Mouse (Mus musculus) stomach, postnatal 0 days (tissue): ENCODE measurements around the gene Dusp14. TPM values are rescaled to one million over a fixed set of nuclear protein-coding genes. Genes with fewer than 3 reads are reported as not detected.

ENCODE experiments used
- ATAC-seq: fragments of 200-750 bp; cut with Nextera tagmentation; 2 replicates; pipeline ENCODE4 v1.8.0; 2017; ENCODE audit not compliant: low FRiP score, low TSS enrichment
- DNase-seq: peaks from one replicate; pipeline ENCODE4 v3.0.0-alpha.2; 2016; ENCODE audit warnings: low spot score
- H3K27ac ChIP-seq: fragments of 300-500 bp; sonication (generic); replicated peaks from 2 replicates; pipeline ENCODE4 v1.5.1; 2014; ENCODE audit warnings: mild to moderate bottlenecking, control low read depth
- H3K27me3 ChIP-seq: fragments of 300-500 bp; sonication (generic); 2 replicates; pipeline ENCODE4 v1.6.1; 2014; ENCODE audit warnings: low read length; ENCODE audit not compliant: control insufficient read depth, insufficient read depth
- H3K36me3 ChIP-seq: fragments of 300-500 bp; sonication (generic); 2 replicates; pipeline ENCODE4 v1.6.1; 2014; ENCODE audit warnings: low read length, mixed read lengths; ENCODE audit not compliant: control insufficient read depth, insufficient read depth
- H3K4me1 ChIP-seq: fragments of 300-500 bp; sonication (generic); replicated peaks from 2 replicates; pipeline ENCODE4 v1.6.1; 2014; ENCODE audit warnings: antibody characterized with exemption; ENCODE audit not compliant: control insufficient read depth, insufficient read depth
- H3K4me2 ChIP-seq: fragments of 300-500 bp; sonication (generic); replicated peaks from 2 replicates; pipeline ENCODE4 v1.6.1; 2014; ENCODE audit warnings: low read depth, mild to moderate bottlenecking, control low read depth, moderate library complexity
- H3K4me3 ChIP-seq: fragments of 300-500 bp; sonication (generic); 2 replicates; pipeline ENCODE4 v1.5.1; 2014; ENCODE audit warnings: low read depth, low read length, control low read depth
- H3K9ac ChIP-seq: fragments of 300-500 bp; sonication (generic); 2 replicates; pipeline ENCODE4 v1.6.1; 2014; ENCODE audit warnings: mild to moderate bottlenecking, low read length, control low read depth, mixed read lengths
- H3K9me3 ChIP-seq: fragments of 300-500 bp; sonication (generic); 2 replicates; pipeline ENCODE4 v1.6.1; 2016; ENCODE audit warnings: low read length; ENCODE audit not compliant: control insufficient read depth
- CTCF ChIP-seq: IDR thresholded peaks from 2 replicates; pipeline ENCODE4 v1.5.1; 2016; ENCODE audit warnings: antibody characterized with exemption, low read depth, mild to moderate bottlenecking, moderate library complexity
- EP300 ChIP-seq: optimal IDR thresholded peaks from 2 replicates; pipeline ENCODE3; 2016; ENCODE audit warnings: antibody characterized with exemption
- WGBS: fragments of 180-500 bp; shearing (Covaris S2); extraction: QIAGEN DNeasy Blood & Tissue Kit; methylation state at CpG from one replicate; pipeline ENCODE4 v1.1.7; 2014; 5-methylcytosine and 5-hydroxymethylcytosine counted together
- polyA plus RNA-seq: library from polyadenylated mRNA; unstranded; fragments of >200 nt; fragmentation: Nextera tagmentation; extraction: Ambion mirVana; gene quantifications from 2 replicates; pipeline ENCODE4 v1.2.1, GENCODE M21; 2015

Dusp14 gene
- polyA plus RNA-seq, 1 experiment from 2014 or later, result 118 TPM

- H3K9ac ChIP-seq, result no peak overlapping the region
- no peaks in the 10 kb centered on the region for H3K4me1 ChIP-seq
- DNase-seq, result no peak
- no peaks in the 10 kb centered on the region for H3K27me3 ChIP-seq
- TF ChIP-seq CTCF, result no peak
- no peak for TF ChIP-seq EP300
- no peak overlapping the region for H3K4me2 ChIP-seq
- no peaks in the 10 kb centered on the region for H3K36me3 ChIP-seq
- ATAC-seq, result no peak
- H3K4me3 ChIP-seq, result no peak overlapping the region
- 60% methylated on average over 10 of the region's 10 CpGs for WGBS
- peak overlapping the region; percentile 40 for H3K27ac ChIP-seq
- no peaks in the 10 kb centered on the region; the same call in 1 of the 2 replicates for H3K9me3 ChIP-seq
Observed at GRCm38 (mm10) chr11:84053524-84054163, 15.4 kb downstream of the Dusp14 start.

- ATAC-seq, result no peak
- WGBS, result 79% methylated on average over 7 of the region's 7 CpGs
Observed at GRCm38 (mm10) chr11:84053055-84053454, 16.0 kb downstream of the Dusp14 start.

GRCm38 (mm10) chr11:84048411-84048810, 20.6 kb downstream of the Dusp14 start:
- no peaks in the 10 kb centered on the region for H3K36me3 ChIP-seq
- 77% methylated on average over 10 of the region's 10 CpGs for WGBS
- H3K9ac ChIP-seq, result no peak overlapping the region
- TF ChIP-seq EP300 (no peak), CTCF (no peak)
- no peak overlapping the region for H3K4me3 ChIP-seq
- H3K27me3 ChIP-seq, result no peaks in the 10 kb centered on the region
- no peaks in the 10 kb centered on the region for H3K9me3 ChIP-seq
- H3K4me2 ChIP-seq, result no peak overlapping the region
- DNase-seq, result no peak
- H3K4me1 ChIP-seq, result no peaks in the 10 kb centered on the region
- no peak overlapping the region for H3K27ac ChIP-seq
- ATAC-seq, result no peak

More at GRCm38 (mm10) chr11:84053055-84053454, 16.0 kb downstream of the Dusp14 start:
- Histone ChIP-seq H3K4me3 (no peak overlapping the region), H3K27ac (no peak overlapping the region; the same call in 1 of the 2 replicates), H3K27me3 (no peaks in the 10 kb centered on the region), H3K4me2 (no peak overlapping the region), H3K9ac (no peak overlapping the region), H3K9me3 (no peaks in the 10 kb centered on the region; the same call in 1 of the 2 replicates), H3K4me1 (no peaks in the 10 kb centered on the region), H3K36me3 (no peaks in the 10 kb centered on the region)
- no peak for TF ChIP-seq EP300
- TF ChIP-seq CTCF, result no peak
- no peak for DNase-seq

- Histone ChIP-seq H3K27ac (peak overlapping the region; percentile 45; the same call in 1 of the 2 replicates), H3K9me3 (no peaks in the 10 kb centered on the region), H3K27me3 (no peaks in the 10 kb centered on the region), H3K36me3 (no peaks in the 10 kb centered on the region), H3K9ac (no peak overlapping the region), H3K4me3 (no peak overlapping the region), H3K4me2 (no peak overlapping the region), H3K4me1 (no peaks in the 10 kb centered on the region)
- no peak for ATAC-seq
- peak; percentile 34 for DNase-seq
- WGBS, result 51% methylated on average over 4 of the region's 4 CpGs
- TF ChIP-seq CTCF, result no peak
- no peak for TF ChIP-seq EP300
Observed at GRCm38 (mm10) chr11:84047270-84047669, 21.8 kb downstream of the Dusp14 start.

GRCm38 (mm10) chr11:84044988-84045387, 24.1 kb downstream of the Dusp14 start:
- Histone ChIP-seq H3K4me1 (no peaks in the 10 kb centered on the region), H3K4me2 (no peak overlapping the region), H3K9ac (no peak overlapping the region), H3K27me3 (no peaks in the 10 kb centered on the region), H3K4me3 (no peak overlapping the region), H3K36me3 (no peaks in the 10 kb centered on the region), H3K27ac (no peak overlapping the region), H3K9me3 (no peaks in the 10 kb centered on the region)
- ATAC-seq (no peak), DNase-seq (no peak)
- TF ChIP-seq EP300 (no peak), CTCF (no peak)
- 32% methylated on average over 1 of the region's 1 CpGs for WGBS

- DNase-seq (no peak), ATAC-seq (peak; percentile 62)
- Histone ChIP-seq H3K4me2 (no peak overlapping the region), H3K36me3 (no peaks in the 10 kb centered on the region), H3K9me3 (no peaks in the 10 kb centered on the region), H3K27ac (peak overlapping the region; percentile 40; the same call in 1 of the 2 replicates), H3K9ac (no peak overlapping the region), H3K27me3 (no peaks in the 10 kb centered on the region), H3K4me1 (no peaks in the 10 kb centered on the region), H3K4me3 (no peak overlapping the region)
- TF ChIP-seq EP300 (no peak), CTCF (no peak)
- WGBS, result 54% methylated on average over 14 of the region's 14 CpGs
Observed at GRCm38 (mm10) chr11:84042808-84043762, 26.0 kb downstream of the Dusp14 start.
